Mouse (Mus musculus): ENCODE data around the gene Nkx2-9. TPM values are rescaled to one million over a fixed set of nuclear protein-coding genes. Genes with fewer than 3 reads are reported as not detected.

Gene Nkx2-9
- polyA plus RNA-seq, 1 experiment = not detected

- H3K27me3 ChIP-seq (ENCODE audit: control insufficient read depth, insufficient read depth, insufficient read length) = peaks cover 5% of the 10 kb centered on the region
- H3K79me2 ChIP-seq (ENCODE audit: control insufficient read depth, insufficient read depth) = no peaks in the 10 kb centered on the region
- no peak overlapping the region for H3K4me3 ChIP-seq
- TF ChIP-seq TCF12 (IDR thresholded peaks at IDR 0.05; ENCODE audit: insufficient read depth, poor library complexity, severe bottlenecking) (no peak), CEBPB (IDR thresholded peaks at IDR 0.05; ENCODE audit: insufficient read depth, poor library complexity, severe bottlenecking) (no peak), E2F4 (IDR thresholded peaks at IDR 0.05; ENCODE audit: insufficient read depth) (no peak), POLR2AphosphoS2 (IDR thresholded peaks at IDR 0.05; ENCODE audit: insufficient read length, low read depth) (no peak), REST (IDR thresholded peaks at IDR 0.05; ENCODE audit: insufficient read depth, insufficient read length) (no peak), MYOD1 (IDR thresholded peaks at IDR 0.05; ENCODE audit: control insufficient read depth in 1 of 3, insufficient read length in 2 of 3, low read depth in 2 of 3) (no peak), USF1 (IDR thresholded peaks at IDR 0.05; ENCODE audit: low read depth) (no peak), MYOG (IDR thresholded peaks at IDR 0.05; ENCODE audit: control insufficient read depth in 1 of 3, insufficient read depth in 1 of 3, insufficient read length in 2 of 3, low read depth in 2 of 3) (no peak), TCF3 (IDR thresholded peaks at IDR 0.05; ENCODE audit: insufficient read length, low read depth) (no peak), POLR2A (IDR thresholded peaks at IDR 0.05; ENCODE audit: insufficient read length, low read depth) (no peak), SRF (IDR thresholded peaks at IDR 0.05; ENCODE audit: control insufficient read depth, insufficient read length, low read depth) (no peak), MAX (IDR thresholded peaks at IDR 0.05; ENCODE audit: low read depth) (no peak)
- no peaks in the 10 kb centered on the region for H3K36me3 ChIP-seq (ENCODE audit: control insufficient read depth, insufficient read depth)
- no peak overlapping the region for H3ac ChIP-seq (ENCODE audit: control insufficient read depth, insufficient read length)
- no peak overlapping the region for H3K4me2 ChIP-seq (ENCODE audit: low read depth)
These were observed 1.4 kb downstream of the Nkx2-9 start for GRCm38 (mm10) chr12:56611504-56612348.

DNA sequence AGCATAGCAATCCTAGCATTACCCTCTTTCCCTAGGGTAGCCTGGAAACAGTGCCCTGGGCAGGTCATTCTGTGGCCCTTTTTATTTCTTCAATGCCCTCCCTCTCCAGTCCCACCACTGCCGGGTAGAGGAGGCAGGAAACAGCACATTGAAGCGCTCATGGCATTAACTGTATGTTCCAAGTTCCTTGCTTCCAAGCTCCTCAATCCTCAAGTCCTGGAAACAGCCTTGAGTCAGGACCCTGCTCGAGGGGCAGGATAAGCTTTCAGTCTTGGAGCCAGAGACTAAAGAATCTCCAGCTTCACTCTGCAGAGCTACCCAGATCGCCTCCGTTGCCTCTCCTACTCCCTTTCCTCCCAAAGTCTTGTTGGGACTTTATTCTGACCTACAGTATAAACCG lies 2.2 kb downstream of the Nkx2-9 start:
- H3K27me3 ChIP-seq (ENCODE audit: control insufficient read depth, insufficient read depth, insufficient read length) = peaks cover 5% of the 10 kb centered on the region
- no peak overlapping the region for H3K4me2 ChIP-seq (ENCODE audit: low read depth)
- H3ac ChIP-seq (ENCODE audit: control insufficient read depth, insufficient read length) = no peak overlapping the region
- H3K79me2 ChIP-seq (ENCODE audit: control insufficient read depth, insufficient read depth) = no peaks in the 10 kb centered on the region
- no peaks in the 10 kb centered on the region for H3K36me3 ChIP-seq (ENCODE audit: control insufficient read depth, insufficient read depth)
- TF ChIP-seq TCF3 (IDR thresholded peaks at IDR 0.05; ENCODE audit: insufficient read length, low read depth) (no peak), POLR2A (IDR thresholded peaks at IDR 0.05; ENCODE audit: insufficient read length, low read depth) (no peak)
- H3K4me3 ChIP-seq = no peak overlapping the region

- TF ChIP-seq USF1 (IDR thresholded peaks at IDR 0.05; ENCODE audit: low read depth) (no peak), MYOG (IDR thresholded peaks at IDR 0.05; ENCODE audit: control insufficient read depth in 1 of 3, insufficient read depth in 1 of 3, insufficient read length in 2 of 3, low read depth in 2 of 3) (no peak), POLR2AphosphoS2 (IDR thresholded peaks at IDR 0.05; ENCODE audit: insufficient read length, low read depth) (no peak), REST (IDR thresholded peaks at IDR 0.05; ENCODE audit: insufficient read depth, insufficient read length) (no peak), E2F4 (IDR thresholded peaks at IDR 0.05; ENCODE audit: insufficient read depth) (no peak), TCF3 (IDR thresholded peaks at IDR 0.05; ENCODE audit: insufficient read length, low read depth) (no peak), POLR2A (IDR thresholded peaks at IDR 0.05; ENCODE audit: insufficient read length, low read depth) (no peak), CEBPB (IDR thresholded peaks at IDR 0.05; ENCODE audit: insufficient read depth, poor library complexity, severe bottlenecking) (no peak)
- Histone ChIP-seq H3K4me3 (no peak overlapping the region), H3K4me2 (ENCODE audit: low read depth) (no peak overlapping the region), H3ac (ENCODE audit: control insufficient read depth, insufficient read length) (no peak overlapping the region), H3K36me3 (ENCODE audit: control insufficient read depth, insufficient read depth) (no peaks in the 10 kb centered on the region), H3K79me2 (ENCODE audit: control insufficient read depth, insufficient read depth) (no peaks in the 10 kb centered on the region), H3K27me3 (ENCODE audit: control insufficient read depth, insufficient read depth, insufficient read length) (no peaks in the 10 kb centered on the region)
These were observed 21.4 kb downstream of the Nkx2-9 start for GRCm38 (mm10) chr12:56591722-56592121.

- no peak for TF ChIP-seq MYOD1 (IDR thresholded peaks at IDR 0.05; ENCODE audit: control insufficient read depth in 1 of 3, insufficient read length in 2 of 3, low read depth in 2 of 3)
- no peak for TF ChIP-seq MYOG (IDR thresholded peaks at IDR 0.05; ENCODE audit: control insufficient read depth in 1 of 3, insufficient read depth in 1 of 3, insufficient read length in 2 of 3, low read depth in 2 of 3)
- TF ChIP-seq CEBPB (IDR thresholded peaks at IDR 0.05; ENCODE audit: insufficient read depth, poor library complexity, severe bottlenecking) = no peak
- TF ChIP-seq MAX (IDR thresholded peaks at IDR 0.05; ENCODE audit: low read depth) = no peak
- no peak for TF ChIP-seq SRF (IDR thresholded peaks at IDR 0.05; ENCODE audit: control insufficient read depth, insufficient read length, low read depth)
- no peak for TF ChIP-seq POLR2A (IDR thresholded peaks at IDR 0.05; ENCODE audit: insufficient read length, low read depth)
- TF ChIP-seq TCF12 (IDR thresholded peaks at IDR 0.05; ENCODE audit: insufficient read depth, poor library complexity, severe bottlenecking) = no peak
- TF ChIP-seq TCF3 (IDR thresholded peaks at IDR 0.05; ENCODE audit: insufficient read length, low read depth) = no peak
- no peak for TF ChIP-seq USF1 (IDR thresholded peaks at IDR 0.05; ENCODE audit: low read depth)
- TF ChIP-seq E2F4 (IDR thresholded peaks at IDR 0.05; ENCODE audit: insufficient read depth) = no peak
- TF ChIP-seq REST (IDR thresholded peaks at IDR 0.05; ENCODE audit: insufficient read depth, insufficient read length) = no peak
- no peak for TF ChIP-seq POLR2AphosphoS2 (IDR thresholded peaks at IDR 0.05; ENCODE audit: insufficient read length, low read depth)
- Histone ChIP-seq H3K36me3 (ENCODE audit: control insufficient read depth, insufficient read depth) (no peaks in the 10 kb centered on the region), H3K79me2 (ENCODE audit: control insufficient read depth, insufficient read depth) (no peaks in the 10 kb centered on the region), H3K27me3 (ENCODE audit: control insufficient read depth, insufficient read depth, insufficient read length) (no peaks in the 10 kb centered on the region), H3K4me2 (ENCODE audit: low read depth) (no peak overlapping the region), H3K4me3 (no peak overlapping the region), H3ac (ENCODE audit: control insufficient read depth, insufficient read length) (no peak overlapping the region)
These were observed 25.3 kb downstream of the Nkx2-9 start for GRCm38 (mm10) chr12:56587830-56588229.

Other genes with a start within 250 kb of the Nkx2-9 start
- not detected for gene Nkx2-1, start 76.4 kb downstream of the Nkx2-9 start, polyA plus RNA-seq (2012; fragmentation: generic; extraction: Trizol)
- 0.02 TPM for gene Pax9, start 78.5 kb upstream of the Nkx2-9 start, polyA plus RNA-seq (2012; fragmentation: generic; extraction: Trizol)